Mouse (Mus musculus) embryonic facial prominence, embryonic 14.5 days (tissue): ENCODE measurements around the gene Abca7. TPM values are rescaled to one million over a fixed set of nuclear protein-coding genes. Genes with fewer than 3 reads are reported as not detected.
"Not testable (repeated sequence)": the region's sequence is repeated elsewhere in the genome, so short reads cannot be mapped to it uniquely, and the experiment has no call there.

ENCODE experiments used
- ATAC-seq: fragments of 200-750 bp; cut with Nextera tagmentation; 2 replicates; pipeline ENCODE4 v1.8.0; 2017; ENCODE audit warnings: low read depth, moderate number of reproducible peaks, moderate TSS enrichment
- DNase-seq: peaks from one replicate; pipeline ENCODE4 v3.0.0-alpha.2; 2015; ENCODE audit warnings: low spot score
- H3K27ac ChIP-seq: fragments of 300-500 bp; sonication (generic); replicated peaks from 2 replicates; pipeline ENCODE4 v1.5.1; 2014; ENCODE audit warnings: low read depth, mild to moderate bottlenecking, low read length, moderate library complexity
- H3K27me3 ChIP-seq: fragments of 300-500 bp; sonication (generic); replicated peaks from 2 replicates; pipeline ENCODE4 v1.6.1; 2014; ENCODE audit warnings: low read length; ENCODE audit not compliant: control insufficient read depth, insufficient read depth
- H3K36me3 ChIP-seq: fragments of 300-500 bp; sonication (generic); 2 replicates; pipeline ENCODE4 v1.6.1; 2014; ENCODE audit warnings: low read length, mixed read lengths; ENCODE audit not compliant: control insufficient read depth, insufficient read depth
- H3K4me1 ChIP-seq: fragments of 300-500 bp; sonication (generic); 2 replicates; pipeline ENCODE4 v1.6.1; 2014; ENCODE audit warnings: antibody characterized with exemption, low read length; ENCODE audit not compliant: control insufficient read depth, insufficient read depth
- H3K4me2 ChIP-seq: fragments of 300-500 bp; sonication (generic); 2 replicates; pipeline ENCODE4 v1.6.1; 2014; ENCODE audit warnings: low read depth, mild to moderate bottlenecking, low read length, moderate library complexity, mixed read lengths
- H3K4me3 ChIP-seq: fragments of 300-500 bp; sonication (generic); 2 replicates; pipeline ENCODE4 v1.5.1; 2014; ENCODE audit warnings: low read depth, mild to moderate bottlenecking, low read length
- H3K9ac ChIP-seq: fragments of 300-500 bp; sonication (generic); 2 replicates; pipeline ENCODE4 v1.6.1; 2014; ENCODE audit warnings: low read depth, mild to moderate bottlenecking, low read length, moderate library complexity, mixed read lengths
- H3K9me3 ChIP-seq: fragments of 300-500 bp; sonication (generic); 2 replicates; pipeline ENCODE4 v1.6.1; 2016; ENCODE audit warnings: low read length; ENCODE audit not compliant: control insufficient read depth
- WGBS: fragments of 180-500 bp; shearing (Covaris S2); extraction: QIAGEN DNeasy Blood & Tissue Kit; methylation state at CpG from one replicate; pipeline ENCODE4 v1.1.7; 2014; 5-methylcytosine and 5-hydroxymethylcytosine counted together
- polyA plus RNA-seq: library from polyadenylated mRNA; unstranded; fragments of >200 nt; fragmentation: Nextera tagmentation; extraction: Ambion mirVana; gene quantifications from 2 replicates; pipeline ENCODE4 v1.2.1, GENCODE M21; 2014

Gene Abca7
- polyA plus RNA-seq, 1 experiment from 2014 or later, result 2.5 TPM

- no peak overlapping the region; the same call in 1 of the 2 replicates for H3K4me3 ChIP-seq
- 0 out of 2 replicates have a peak overlapping the region, but pooled peaks have one; percentile 31 for H3K4me2 ChIP-seq
- H3K27me3 ChIP-seq, result no peaks in the 10 kb centered on the region
- DNase-seq (peak; percentile 75), ATAC-seq (no peak)
- no peak overlapping the region for H3K27ac ChIP-seq
- no peak overlapping the region for H3K9ac ChIP-seq
- H3K36me3 ChIP-seq, result peaks cover 10% of the 10 kb centered on the region
- 14% methylated on average over 21 of the region's 21 CpGs for WGBS
- H3K4me1 ChIP-seq, result peaks cover 6% of the 10 kb centered on the region
- H3K9me3 ChIP-seq, result no peaks in the 10 kb centered on the region
Observed at GRCm38 (mm10) chr10:79958140-79958816, 38.0 kb upstream of the Abca7 start.

DNA sequence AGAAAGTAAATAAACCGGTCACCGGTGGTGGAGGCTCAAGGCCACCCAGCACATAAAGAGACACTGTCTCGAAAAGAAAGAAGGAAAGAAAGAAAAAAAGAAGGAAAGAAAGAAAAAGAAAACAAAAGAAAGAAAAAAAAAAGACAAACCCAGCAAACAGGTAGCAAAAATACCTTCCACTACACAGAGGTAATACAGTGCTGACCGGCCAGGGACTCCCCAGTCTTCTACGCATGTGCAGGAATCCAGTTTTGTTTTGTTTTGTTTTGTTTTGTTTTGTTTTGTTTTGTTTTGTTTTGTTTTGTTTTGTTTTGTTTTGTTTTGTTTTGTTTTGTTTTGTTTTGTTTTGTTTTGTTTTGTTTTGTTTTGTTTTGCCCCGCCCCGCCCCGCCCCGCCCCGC is 36.9 kb upstream of the Abca7 start:
- WGBS, result 32% methylated on average over 10 of the region's 10 CpGs
- DNase-seq, H3K27me3 ChIP-seq, H3K9ac ChIP-seq, H3K4me1 ChIP-seq, H3K9me3 ChIP-seq, H3K27ac ChIP-seq: not testable (repeated sequence)
- 0 out of 2 replicates have a peak, but pooled peaks have one; percentile 31 for ATAC-seq
- Histone ChIP-seq H3K4me3 (peak overlapping the region; percentile 99), H3K36me3 (peaks cover 21% of the 10 kb centered on the region), H3K4me2 (peak overlapping the region; percentile 87)

GRCm38 (mm10) chr10:79959847-79960601 is 36.3 kb upstream of the Abca7 start, which contains the start of gene Wdr18:
Gene Wdr18, plus strand, starts transcription at chr10:79960152.
- Histone ChIP-seq H3K4me2 (peak within 1 kb of the TSS; percentile 87), H3K27me3 (no peaks in the 10 kb centered on the region), H3K36me3 (peaks cover 27% of the 10 kb centered on the region), H3K9ac (peak within 1 kb of the TSS; percentile 85), H3K9me3 (no peaks in the 10 kb centered on the region), H3K4me1 (peaks cover 6% of the 10 kb centered on the region), H3K4me3 (peak within 1 kb of the TSS; percentile 99), H3K27ac (peak within 1 kb of the TSS; percentile 74; the same call in 1 of the 2 replicates)
- DNase-seq (peak; percentile 99), ATAC-seq (peak; percentile 96)
- under 1% methylated on average over 48 of the region's 61 CpGs for WGBS

DNA sequence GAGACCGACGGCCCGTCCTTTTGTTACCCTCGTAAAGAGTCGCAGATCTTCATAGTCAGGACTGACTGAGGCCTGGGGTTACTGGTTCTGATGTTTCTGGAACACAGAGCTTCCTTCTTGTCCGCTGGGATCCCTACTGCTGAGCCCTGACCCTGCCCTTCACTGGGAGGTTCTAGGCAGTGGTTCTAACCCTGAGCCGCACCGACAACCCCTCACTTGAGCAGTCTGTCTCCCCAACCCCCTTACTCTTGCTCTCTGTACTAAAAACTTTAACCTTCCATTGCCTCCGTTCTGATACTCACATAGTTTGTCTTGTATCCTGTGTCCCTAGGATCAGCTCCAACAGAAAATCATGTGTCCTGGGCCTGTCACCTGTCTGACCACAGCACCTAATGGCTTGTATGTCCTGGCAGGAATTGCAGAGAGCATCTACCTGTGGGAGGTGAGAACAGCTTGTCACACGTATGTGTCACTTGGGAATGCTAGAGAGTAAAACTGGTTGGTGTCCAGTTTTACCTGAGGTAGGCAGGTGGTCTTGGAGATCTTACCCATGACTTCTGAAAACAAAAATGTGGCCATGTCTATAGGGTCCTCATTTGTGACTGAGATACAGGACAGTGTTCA is 35.5 kb upstream of the Abca7 start:
- Histone ChIP-seq H3K27me3 (no peaks in the 10 kb centered on the region), H3K27ac (no peak overlapping the region), H3K4me3 (peak overlapping the region; percentile 99), H3K9ac (peak overlapping the region; percentile 85), H3K4me2 (peak overlapping the region; percentile 87), H3K9me3 (no peaks in the 10 kb centered on the region), H3K36me3 (peaks cover 35% of the 10 kb centered on the region), H3K4me1 (peaks cover 6% of the 10 kb centered on the region)
- DNase-seq, result no peak
- 13% methylated on average over 10 of the region's 10 CpGs for WGBS
- ATAC-seq, result no peak

- peaks cover 62% of the 10 kb centered on the region for H3K36me3 ChIP-seq
- WGBS, result 95% methylated on average over 7 of the region's 7 CpGs
- no peak for ATAC-seq
Observed at GRCm38 (mm10) chr10:79964727-79965126, 31.6 kb upstream of the Abca7 start.

GRCm38 (mm10) chr10:79965325-79965724 is 31.0 kb upstream of the Abca7 start:
- WGBS, result 88% methylated on average over 4 of the region's 5 CpGs
- H3K9ac ChIP-seq, result no peak overlapping the region
- peaks cover 6% of the 10 kb centered on the region for H3K4me1 ChIP-seq
- no peaks in the 10 kb centered on the region for H3K27me3 ChIP-seq
- no peak overlapping the region for H3K27ac ChIP-seq
- H3K4me3 ChIP-seq, result no peak overlapping the region
- no peak overlapping the region for H3K4me2 ChIP-seq
- no peak for ATAC-seq
- DNase-seq, result no peak
- no peaks in the 10 kb centered on the region for H3K9me3 ChIP-seq
- peaks cover 62% of the 10 kb centered on the region for H3K36me3 ChIP-seq

More at GRCm38 (mm10) chr10:79964727-79965126, 31.6 kb upstream of the Abca7 start:
- Histone ChIP-seq H3K4me3 (no peak overlapping the region), H3K4me1 (peaks cover 6% of the 10 kb centered on the region), H3K9me3 (no peaks in the 10 kb centered on the region), H3K27me3 (no peaks in the 10 kb centered on the region), H3K27ac (no peak overlapping the region), H3K4me2 (no peak overlapping the region), H3K9ac (no peak overlapping the region)
- no peak for DNase-seq

GRCm38 (mm10) chr10:79966886-79967400 is 29.4 kb upstream of the Abca7 start:
- 0 out of 2 replicates have a peak, but pooled peaks cover 8% of the 10 kb centered on the region for H3K27me3 ChIP-seq
- H3K36me3 ChIP-seq, result peaks cover 62% of the 10 kb centered on the region
- no peak overlapping the region for H3K4me3 ChIP-seq
- no peaks in the 10 kb centered on the region for H3K9me3 ChIP-seq
- WGBS, result 94% methylated on average over 5 of the region's 5 CpGs
- no peak overlapping the region for H3K9ac ChIP-seq
- H3K4me1 ChIP-seq, result no peaks in the 10 kb centered on the region
- no peak overlapping the region for H3K27ac ChIP-seq
- no peak overlapping the region for H3K4me2 ChIP-seq
- ATAC-seq (no peak), DNase-seq (no peak)

GRCm38 (mm10) chr10:79968181-79968580 is 28.1 kb upstream of the Abca7 start:
- H3K36me3 ChIP-seq, result peaks cover 53% of the 10 kb centered on the region
- no peak overlapping the region for H3K9ac ChIP-seq
- no peak overlapping the region for H3K4me2 ChIP-seq
- 0 out of 2 replicates have a peak, but pooled peaks cover 10% of the 10 kb centered on the region for H3K27me3 ChIP-seq
- H3K4me3 ChIP-seq, result no peak overlapping the region
- WGBS, result 77% methylated on average over 1 of the region's 1 CpGs
- H3K27ac ChIP-seq, result no peak overlapping the region
- no peak for DNase-seq
- no peak for ATAC-seq
- no peaks in the 10 kb centered on the region for H3K9me3 ChIP-seq
- H3K4me1 ChIP-seq, result no peaks in the 10 kb centered on the region
